Mouse (Mus musculus) intestine, postnatal 0 days (tissue): ENCODE results near the gene Pou2f2. TPM values are rescaled to one million over a fixed set of nuclear protein-coding genes. Genes with fewer than 3 reads are reported as not detected.

Experiments used
- ATAC-seq: fragments of 200-750 bp; cut with Nextera tagmentation; 2 replicates; pipeline ENCODE4 v1.8.0; 2017; ENCODE audit warnings: mild to moderate bottlenecking, moderate TSS enrichment, moderate library complexity
- H3K27ac ChIP-seq: fragments of 300-500 bp; sonication (generic); 2 replicates; pipeline ENCODE4 v1.5.1; 2014; ENCODE audit warnings: mild to moderate bottlenecking, low read depth, low read length, moderate library complexity
- H3K27me3 ChIP-seq: fragments of 300-500 bp; sonication (generic); replicated peaks from 2 replicates; pipeline ENCODE4 v1.6.1; 2014; ENCODE audit warnings: low read length, mixed read lengths; ENCODE audit not compliant: control insufficient read depth, insufficient read depth
- H3K36me3 ChIP-seq: fragments of 300-500 bp; sonication (generic); 2 replicates; pipeline ENCODE4 v1.6.1; 2014; ENCODE audit warnings: mild to moderate bottlenecking, moderate library complexity; ENCODE audit not compliant: control insufficient read depth, insufficient read depth
- H3K4me1 ChIP-seq: fragments of 300-500 bp; sonication (generic); replicated peaks from 2 replicates; pipeline ENCODE4 v1.6.1; 2014; ENCODE audit warnings: antibody characterized with exemption, low read length, mixed read lengths; ENCODE audit not compliant: control insufficient read depth, insufficient read depth
- H3K4me2 ChIP-seq: fragments of 300-500 bp; sonication (generic); replicated peaks from 2 replicates; pipeline ENCODE4 v1.6.1; 2014; ENCODE audit warnings: low read depth, mild to moderate bottlenecking, moderate library complexity
- H3K4me3 ChIP-seq: fragments of 300-500 bp; sonication (generic); 2 replicates; pipeline ENCODE4 v1.5.1; 2014; ENCODE audit warnings: low read depth, low read length
- H3K9ac ChIP-seq: fragments of 300-500 bp; sonication (generic); 2 replicates; pipeline ENCODE4 v1.6.1; 2014; ENCODE audit warnings: mild to moderate bottlenecking, low read depth, low read length
- H3K9me3 ChIP-seq: fragments of 300-500 bp; sonication (generic); 2 replicates; pipeline ENCODE4 v1.6.1; 2016; ENCODE audit warnings: mixed run types; ENCODE audit not compliant: control insufficient read depth
- CTCF ChIP-seq: sonication (generic); IDR thresholded peaks from 2 replicates; pipeline ENCODE4 v1.5.1; 2016; ENCODE audit warnings: low read depth, mild to moderate bottlenecking, control low read depth, antibody characterized with exemption, moderate library complexity
- WGBS: fragments of 180-500 bp; shearing (Covaris S2); extraction: QIAGEN DNeasy Blood & Tissue Kit; methylation state at CpG from one replicate; pipeline ENCODE4 v1.1.7; 2014; 5-methylcytosine and 5-hydroxymethylcytosine counted together
- polyA plus RNA-seq: library from polyadenylated mRNA; unstranded; fragments of >200 nt; fragmentation: Nextera tagmentation; extraction: Ambion mirVana; gene quantifications from 2 replicates; pipeline ENCODE4 v1.2.1, GENCODE M21; 2015

Pou2f2 gene
- polyA plus RNA-seq, 1 experiment from 2014 or later: 0.53 TPM

DNA sequence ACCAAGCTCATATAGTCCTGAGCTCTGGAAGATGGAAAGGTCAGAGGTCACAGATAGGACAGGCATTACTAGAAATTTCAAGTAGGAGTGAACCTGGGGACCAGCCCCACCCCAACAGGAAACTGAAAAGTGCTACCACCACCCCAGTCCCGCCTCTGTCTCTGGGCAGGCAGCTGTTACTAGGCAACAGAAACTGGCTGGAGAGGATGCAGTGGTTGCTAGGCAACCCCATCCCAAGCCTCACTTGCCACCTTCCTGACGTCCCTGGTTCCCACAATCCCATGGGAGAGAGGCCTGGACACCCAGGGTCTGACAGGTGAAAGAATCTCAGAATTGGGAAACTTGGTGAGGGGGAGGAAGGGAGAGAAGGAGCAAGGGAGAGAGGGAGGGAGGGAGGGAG, 110.8 kb downstream of the Pou2f2 start:
- no peak overlapping the region for H3K9ac ChIP-seq
- no peak overlapping the region for H3K27ac ChIP-seq
- no peak overlapping the region for H3K4me2 ChIP-seq
- no peak overlapping the region for H3K4me3 ChIP-seq
- H3K27me3 ChIP-seq: no peaks in the 10 kb centered on the region
- WGBS: 54% methylated on average over 2 of the region's 2 CpGs
- no peak for TF ChIP-seq CTCF
- H3K9me3 ChIP-seq: no peaks in the 10 kb centered on the region
- ATAC-seq: no peak
- no peaks in the 10 kb centered on the region for H3K4me1 ChIP-seq
- H3K36me3 ChIP-seq: peaks cover 6% of the 10 kb centered on the region; the same call in 1 of the 2 replicates

DNA sequence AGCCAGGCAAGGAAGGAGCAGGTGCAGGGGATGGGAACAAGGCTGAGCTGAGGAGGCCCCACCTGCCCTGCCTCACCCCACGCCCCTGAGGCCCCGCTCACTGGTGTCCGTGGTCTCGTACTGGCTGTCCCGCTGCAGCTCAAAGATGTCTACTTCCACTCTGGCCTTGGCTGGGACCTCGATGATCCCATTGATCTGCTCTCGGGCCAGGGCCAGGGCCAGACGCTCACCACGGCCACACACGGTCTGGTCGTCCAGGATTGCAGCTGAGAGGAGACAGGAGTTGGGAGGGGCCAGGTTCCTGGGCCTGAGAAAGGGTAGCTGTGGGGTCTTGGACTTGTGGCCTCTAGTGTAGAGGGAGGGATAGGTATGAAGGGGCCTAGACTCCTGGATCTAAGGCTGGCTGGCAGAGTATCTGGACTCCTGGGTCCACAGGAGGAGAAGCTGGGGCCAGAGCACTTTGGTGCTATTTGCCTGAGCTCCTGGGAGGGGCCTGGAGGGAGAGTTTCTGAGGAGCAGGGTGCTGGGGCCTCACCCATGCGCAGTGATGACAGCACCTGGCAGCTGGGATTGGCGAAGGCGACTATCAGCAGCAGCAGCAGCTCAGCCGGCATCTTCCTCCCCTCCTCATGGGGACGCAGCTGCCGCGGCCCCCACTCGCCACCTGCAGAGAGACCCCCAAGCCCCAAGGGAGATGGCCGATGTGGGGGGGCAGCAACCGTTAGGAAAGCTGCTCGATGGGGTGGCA, 111.4 kb downstream of the Pou2f2 start:
- no peaks in the 10 kb centered on the region for H3K27me3 ChIP-seq
- WGBS: 68% methylated on average over 22 of the region's 22 CpGs
- peaks cover 6% of the 10 kb centered on the region; the same call in 1 of the 2 replicates for H3K36me3 ChIP-seq
- H3K4me1 ChIP-seq: no peaks in the 10 kb centered on the region
- H3K4me2 ChIP-seq: no peak overlapping the region
- no peak overlapping the region for H3K4me3 ChIP-seq
- H3K27ac ChIP-seq: no peak overlapping the region
- no peak for ATAC-seq
- no peak overlapping the region for H3K9ac ChIP-seq
- TF ChIP-seq CTCF: no peak
- no peaks in the 10 kb centered on the region for H3K9me3 ChIP-seq

DNA sequence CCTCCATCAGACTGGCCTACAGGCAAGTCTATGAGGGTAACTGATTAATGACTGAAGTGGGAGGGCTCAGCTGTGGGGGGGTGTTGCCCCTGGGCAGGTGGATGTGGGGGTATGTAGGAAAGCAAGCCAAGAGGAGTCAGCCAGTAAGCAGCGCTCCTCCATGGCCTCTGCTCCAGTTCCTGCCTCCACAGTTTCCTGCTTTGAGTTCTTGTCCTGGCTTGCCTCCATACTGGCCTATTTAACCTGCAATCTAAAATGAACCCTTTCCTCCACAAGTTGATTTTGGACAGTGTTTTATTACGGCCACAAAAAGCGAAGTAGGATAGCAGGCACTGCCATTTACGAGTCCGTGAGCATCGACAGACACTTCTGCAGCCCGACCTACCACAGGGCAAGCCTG, 112.2 kb downstream of the Pou2f2 start:
- peaks cover 11% of the 10 kb centered on the region; the same call in 1 of the 2 replicates for H3K36me3 ChIP-seq
- WGBS: 81% methylated on average over 7 of the region's 7 CpGs

DNA sequence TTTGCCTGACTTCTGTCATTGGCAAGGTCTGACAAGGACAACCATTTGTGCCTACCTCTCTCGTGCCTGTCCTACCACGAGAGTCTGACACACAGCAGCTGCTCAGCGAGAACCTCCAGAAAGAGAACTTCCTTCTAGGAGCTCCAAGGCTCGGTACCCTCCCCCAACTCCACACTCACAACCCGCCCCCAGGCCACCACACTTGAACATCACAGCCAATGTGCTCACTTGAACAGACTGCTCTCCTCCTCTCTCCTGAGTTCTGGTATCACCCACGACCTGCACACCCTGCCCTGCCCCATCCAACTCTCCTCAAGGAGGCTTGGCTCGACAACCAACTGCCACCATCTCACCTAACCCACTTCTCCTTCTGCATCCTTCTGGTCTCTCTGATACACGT, 115.6 kb downstream of the Pou2f2 start:
- H3K4me2 ChIP-seq: no peak overlapping the region
- peaks cover 11% of the 10 kb centered on the region; the same call in 1 of the 2 replicates for H3K36me3 ChIP-seq
- H3K27ac ChIP-seq: no peak overlapping the region
- H3K4me1 ChIP-seq: no peaks in the 10 kb centered on the region
- no peaks in the 10 kb centered on the region for H3K9me3 ChIP-seq
- no peak for TF ChIP-seq CTCF
- WGBS: 84% methylated on average over 8 of the region's 8 CpGs
- ATAC-seq: no peak
- H3K9ac ChIP-seq: no peak overlapping the region
- H3K4me3 ChIP-seq: no peak overlapping the region
- no peaks in the 10 kb centered on the region for H3K27me3 ChIP-seq

More for the DNA sequence above, 112.2 kb downstream of the Pou2f2 start:
- ATAC-seq: no peak
- Histone ChIP-seq H3K9ac (no peak overlapping the region), H3K27me3 (no peaks in the 10 kb centered on the region), H3K9me3 (no peaks in the 10 kb centered on the region), H3K4me1 (no peaks in the 10 kb centered on the region), H3K27ac (no peak overlapping the region), H3K4me3 (no peak overlapping the region), H3K4me2 (no peak overlapping the region)
- no peak for TF ChIP-seq CTCF

DNA sequence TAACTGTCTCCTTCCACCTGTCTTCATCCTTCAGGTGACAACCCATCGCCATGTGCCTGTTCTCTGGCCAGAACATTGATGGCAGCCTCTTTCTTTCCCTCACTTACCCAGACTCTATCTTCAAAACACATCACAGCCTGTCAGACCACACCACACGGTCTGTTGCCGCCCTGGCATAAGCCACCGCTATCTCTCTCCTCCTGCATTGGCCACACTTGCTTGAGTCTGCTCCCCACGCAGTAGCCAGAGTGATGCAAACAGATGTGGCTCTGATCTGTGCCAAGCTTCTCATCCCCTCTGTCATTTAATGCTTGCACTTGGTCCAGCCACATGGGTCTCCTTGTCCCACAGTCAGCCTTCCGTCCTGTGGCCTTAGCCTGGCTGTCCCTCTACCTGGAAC, 116.2 kb downstream of the Pou2f2 start:
- no peak overlapping the region for H3K4me3 ChIP-seq
- no peak for ATAC-seq
- peaks cover 10% of the 10 kb centered on the region; the same call in 1 of the 2 replicates for H3K36me3 ChIP-seq
- H3K9ac ChIP-seq: no peak overlapping the region
- WGBS: 93% methylated on average over 6 of the region's 6 CpGs
- no peaks in the 10 kb centered on the region for H3K9me3 ChIP-seq
- no peak overlapping the region for H3K27ac ChIP-seq
- H3K27me3 ChIP-seq: no peaks in the 10 kb centered on the region
- no peak for TF ChIP-seq CTCF
- no peaks in the 10 kb centered on the region for H3K4me1 ChIP-seq
- no peak overlapping the region for H3K4me2 ChIP-seq

DNA sequence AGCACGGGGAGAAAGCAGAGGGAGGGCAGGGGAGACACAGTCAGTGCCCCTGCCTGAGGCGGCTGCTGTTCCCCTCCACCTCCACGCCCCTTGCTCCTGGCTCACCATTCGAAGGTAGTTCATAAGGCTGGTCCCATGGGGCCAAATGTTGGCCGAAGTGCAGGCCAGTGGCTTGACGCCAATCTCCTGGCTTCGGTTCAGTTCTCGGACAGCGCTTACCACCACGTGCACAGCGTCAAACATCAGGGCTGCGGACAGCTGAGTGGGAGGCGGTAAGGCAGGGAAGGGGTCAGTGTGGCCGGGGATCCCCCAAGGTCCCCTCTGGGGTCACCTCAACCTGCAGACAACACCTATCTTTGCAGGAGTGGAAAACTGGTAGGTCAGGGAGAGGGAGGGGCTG, 120.7 kb downstream of the Pou2f2 start:
- no peaks in the 10 kb centered on the region for H3K9me3 ChIP-seq
- no peak overlapping the region for H3K9ac ChIP-seq
- no peaks in the 10 kb centered on the region for H3K4me1 ChIP-seq
- no peak overlapping the region for H3K4me2 ChIP-seq
- no peak overlapping the region for H3K4me3 ChIP-seq
- TF ChIP-seq CTCF: no peak
- 85% methylated on average over 14 of the region's 14 CpGs for WGBS
- H3K27ac ChIP-seq: no peak overlapping the region
- H3K27me3 ChIP-seq: no peaks in the 10 kb centered on the region
- peaks cover 5% of the 10 kb centered on the region; the same call in 1 of the 2 replicates for H3K36me3 ChIP-seq
- no peak for ATAC-seq
